Mouse (Mus musculus): ENCODE measurements around the gene Akt1s1.

The Akt1s1 gene

DNA sequence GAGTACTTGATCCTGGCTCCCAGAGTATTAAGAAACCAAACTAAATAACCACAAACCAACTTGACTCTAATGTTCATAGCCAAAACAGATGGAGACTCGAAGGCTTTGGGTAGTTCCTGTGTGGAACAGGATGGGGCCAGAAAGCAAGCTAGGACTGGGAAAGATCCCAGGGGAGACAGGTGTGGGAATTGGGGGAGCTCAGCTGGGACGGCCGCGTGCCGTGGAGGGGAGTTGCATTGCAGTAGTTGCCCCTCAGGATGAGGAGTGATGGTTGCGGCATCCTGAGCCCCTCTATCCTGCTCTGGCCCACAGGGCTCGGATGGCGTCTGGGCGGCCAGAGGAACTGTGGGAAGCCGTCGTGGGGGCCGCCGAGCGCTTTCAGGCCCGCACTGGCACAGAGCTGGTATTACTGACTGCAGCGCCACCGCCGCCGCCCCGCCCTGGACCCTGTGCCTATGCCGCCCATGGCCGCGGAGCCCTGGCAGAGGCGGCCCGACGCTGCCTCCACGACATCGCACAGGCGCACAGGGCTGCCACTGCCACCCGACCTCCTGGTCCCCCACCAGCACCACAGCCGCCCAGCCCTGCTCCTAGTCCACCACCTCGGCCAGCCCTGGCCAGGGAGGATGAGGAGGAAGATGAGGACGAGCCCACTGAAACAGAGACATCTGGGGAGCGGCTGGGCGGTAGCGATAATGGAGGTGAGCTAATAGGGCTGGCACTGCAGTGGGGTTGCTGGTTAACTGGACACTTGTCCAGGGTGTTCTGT is 3.7 kb downstream of the Akt1s1 start:
- no peak for DNase-seq (ENCODE audit: extremely low spot score, low read depth, low spot score)

DNA sequence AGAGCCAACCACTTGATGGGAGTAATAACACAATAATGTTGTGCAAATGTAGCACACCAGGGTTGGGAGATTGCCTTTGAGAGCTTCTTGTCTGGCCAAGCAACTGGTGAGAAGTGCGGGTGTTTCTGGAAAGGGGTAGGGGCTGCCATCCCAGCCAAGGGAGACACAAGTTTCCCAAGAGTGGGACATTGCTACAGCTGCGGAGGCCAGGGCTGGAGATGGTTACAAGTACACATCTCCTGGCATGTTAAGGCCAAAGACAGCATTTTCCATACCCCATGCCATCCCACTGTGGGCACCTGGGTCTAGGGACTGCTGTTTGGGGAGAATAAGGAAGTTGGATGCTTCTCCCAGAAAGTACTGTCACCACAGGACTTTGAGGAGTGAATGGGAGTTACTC is 4.3 kb downstream of the Akt1s1 start:
- DNase-seq (ENCODE audit: extremely low spot score, low read depth, low spot score), result no peak

DNA sequence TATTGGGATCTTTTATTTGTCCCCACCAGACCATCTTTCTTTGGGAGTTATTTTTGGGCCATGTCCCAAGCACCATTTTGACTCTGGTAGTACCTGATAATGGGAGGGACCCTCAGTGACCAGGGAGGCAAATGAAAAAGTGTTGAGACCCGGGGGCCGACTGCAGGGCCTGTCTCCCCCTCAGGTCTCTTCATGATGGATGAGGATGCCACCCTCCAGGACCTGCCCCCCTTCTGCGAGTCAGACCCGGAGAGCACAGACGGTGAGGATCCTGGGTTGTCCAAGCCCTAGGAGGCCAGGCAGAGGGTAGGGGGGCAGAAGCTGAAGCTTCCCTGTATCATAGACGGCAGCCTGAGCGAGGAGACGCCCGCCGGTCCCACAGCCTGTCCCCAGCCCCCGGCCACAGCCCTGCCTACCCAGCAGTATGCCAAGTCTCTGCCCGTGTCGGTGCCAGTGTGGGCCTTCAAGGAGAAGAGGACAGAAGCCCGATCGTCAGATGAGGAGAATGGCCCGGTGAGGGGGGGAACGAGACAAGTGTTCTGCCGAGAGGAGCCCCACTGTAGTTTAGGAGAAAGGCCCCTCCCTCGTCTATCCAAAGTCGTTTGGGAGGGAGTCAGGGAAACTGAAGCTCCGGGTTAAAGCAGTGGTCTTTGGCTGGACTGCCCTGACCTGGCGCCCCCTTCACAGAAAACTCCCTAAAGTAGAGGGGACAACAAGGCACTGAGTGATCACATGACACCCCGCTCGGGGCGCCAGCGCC is 5.0 kb downstream of the Akt1s1 start:
- no peak for DNase-seq (ENCODE audit: extremely low spot score, low read depth, low spot score)

DNA sequence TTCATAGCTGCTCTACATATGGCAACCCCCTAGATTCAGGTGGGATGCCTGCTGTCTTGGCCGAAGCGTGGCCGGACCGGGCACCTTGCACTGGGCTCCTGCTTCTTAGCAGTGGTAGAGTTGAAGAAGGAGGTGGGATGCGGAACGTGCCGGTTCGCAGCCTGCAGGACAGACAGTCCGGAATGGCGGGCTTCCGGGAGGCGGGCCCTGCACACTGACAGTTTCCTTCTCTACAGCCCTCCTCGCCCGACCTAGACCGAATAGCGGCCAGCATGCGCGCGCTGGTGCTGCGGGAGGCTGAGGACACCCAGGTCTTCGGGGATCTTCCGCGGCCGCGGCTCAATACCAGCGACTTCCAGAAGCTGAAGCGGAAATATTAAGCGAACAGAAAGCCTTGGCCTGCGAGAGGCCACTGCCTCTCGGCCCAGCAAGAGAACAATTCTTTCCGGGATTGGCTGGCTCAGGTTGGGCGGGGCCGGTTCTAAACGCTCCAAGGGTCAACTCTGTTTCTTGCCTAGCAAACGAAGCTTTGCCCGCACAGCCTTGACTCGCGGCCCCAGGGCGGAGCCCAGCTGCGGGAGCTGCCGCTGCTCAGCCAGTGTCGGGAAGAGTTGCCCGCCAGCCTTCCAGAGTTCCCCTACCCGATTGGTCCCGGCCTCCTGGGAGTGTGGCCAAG is 5.7 kb downstream of the Akt1s1 start:
- no peak for DNase-seq (ENCODE audit: extremely low spot score, low read depth, low spot score)

- DNase-seq (ENCODE audit: extremely low spot score, low read depth, low spot score), result no peak
Observed at GRCm38 (mm10) chr7:44855036-44855435, 6.2 kb downstream of the Akt1s1 start.

DNA sequence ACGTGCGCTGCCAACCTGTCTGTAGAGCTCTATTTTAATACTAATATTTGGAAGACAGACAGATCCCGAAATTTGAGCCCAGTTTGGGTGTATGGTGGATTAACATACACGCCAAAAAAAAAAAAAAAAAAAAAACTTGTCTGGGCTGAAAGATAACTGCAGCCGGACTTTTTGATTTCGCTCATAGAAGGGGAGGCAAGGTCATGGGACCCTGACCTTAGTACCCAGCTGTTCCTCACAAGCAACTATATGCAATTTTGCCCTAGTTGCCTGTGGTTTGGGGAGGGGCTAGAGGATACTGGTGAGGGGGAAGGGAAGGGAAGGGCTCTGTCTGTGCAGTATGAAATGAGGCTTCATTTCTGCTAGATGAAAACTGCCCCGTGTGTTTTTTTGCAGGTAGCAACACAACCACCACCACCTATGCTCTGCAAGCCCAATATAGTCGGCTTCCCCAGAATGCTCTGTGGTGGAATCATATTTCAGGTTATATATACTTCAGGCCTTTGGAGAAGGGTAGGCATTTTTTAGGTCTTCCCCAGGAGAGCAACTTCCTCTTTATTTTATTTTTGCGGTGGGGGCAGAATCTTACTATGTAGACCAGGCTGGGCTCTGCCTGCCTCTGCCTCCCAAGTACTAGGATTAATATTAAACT is 7.6 kb downstream of the Akt1s1 start:
- no peak for DNase-seq (ENCODE audit: extremely low spot score, low read depth, low spot score)

DNA sequence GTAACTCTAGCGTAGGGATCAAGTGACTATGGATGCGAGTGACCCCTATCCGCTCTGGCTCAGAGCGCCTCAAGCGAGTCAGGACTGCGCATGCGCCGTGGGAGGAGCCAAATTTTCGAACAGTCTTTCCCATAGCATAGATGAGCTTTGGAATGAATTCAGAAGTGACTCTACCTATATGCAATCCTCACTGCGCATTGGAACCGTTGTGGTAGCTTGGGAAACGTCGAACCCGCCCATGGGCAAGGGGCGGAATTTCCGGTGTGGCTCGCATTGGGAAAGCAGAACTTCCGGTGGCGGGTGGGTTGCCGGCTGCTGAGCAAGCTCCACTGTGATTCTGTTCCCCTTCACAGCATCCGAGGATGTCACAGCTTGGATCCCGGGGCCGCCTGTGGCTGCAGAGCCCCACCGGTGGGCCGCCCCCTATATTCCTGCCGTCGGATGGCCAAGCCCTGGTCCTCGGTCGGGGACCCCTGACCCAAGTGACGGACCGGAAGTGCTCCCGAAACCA is 8.3 kb downstream of the Akt1s1 start, which contains the start of gene Pnkp:
TSS of gene Pnkp (plus strand) at position 98 of the 511 bp plus-strand sequence.
- DNase-seq (ENCODE audit: extremely low spot score, low read depth, low spot score), result peak; percentile 67

GRCm38 (mm10) chr7:44857905-44858304 is 9.1 kb downstream of the Akt1s1 start:
- no peak for DNase-seq (ENCODE audit: extremely low spot score, low read depth, low spot score)

DNA sequence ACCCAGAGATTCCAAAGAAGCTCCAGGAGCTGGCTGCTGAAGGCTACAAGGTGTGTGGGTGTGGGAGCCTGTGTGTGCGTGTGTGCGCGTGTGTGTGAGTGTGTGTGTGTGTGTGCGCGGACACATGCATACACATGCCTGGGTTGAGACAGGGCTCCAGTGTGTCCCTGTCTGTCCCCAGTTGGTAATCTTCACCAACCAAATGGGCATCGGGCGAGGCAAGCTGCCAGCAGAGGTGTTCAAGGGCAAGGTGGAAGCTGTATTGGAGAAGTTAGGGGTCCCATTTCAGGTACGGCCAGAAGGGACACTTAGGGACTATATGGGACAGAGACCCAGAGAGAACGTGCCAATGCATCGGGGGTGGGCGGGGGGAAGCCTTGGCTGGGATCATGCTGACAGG is 11.1 kb downstream of the Akt1s1 start:
- DNase-seq (ENCODE audit: extremely low spot score, low read depth, low spot score), result no peak

DNA sequence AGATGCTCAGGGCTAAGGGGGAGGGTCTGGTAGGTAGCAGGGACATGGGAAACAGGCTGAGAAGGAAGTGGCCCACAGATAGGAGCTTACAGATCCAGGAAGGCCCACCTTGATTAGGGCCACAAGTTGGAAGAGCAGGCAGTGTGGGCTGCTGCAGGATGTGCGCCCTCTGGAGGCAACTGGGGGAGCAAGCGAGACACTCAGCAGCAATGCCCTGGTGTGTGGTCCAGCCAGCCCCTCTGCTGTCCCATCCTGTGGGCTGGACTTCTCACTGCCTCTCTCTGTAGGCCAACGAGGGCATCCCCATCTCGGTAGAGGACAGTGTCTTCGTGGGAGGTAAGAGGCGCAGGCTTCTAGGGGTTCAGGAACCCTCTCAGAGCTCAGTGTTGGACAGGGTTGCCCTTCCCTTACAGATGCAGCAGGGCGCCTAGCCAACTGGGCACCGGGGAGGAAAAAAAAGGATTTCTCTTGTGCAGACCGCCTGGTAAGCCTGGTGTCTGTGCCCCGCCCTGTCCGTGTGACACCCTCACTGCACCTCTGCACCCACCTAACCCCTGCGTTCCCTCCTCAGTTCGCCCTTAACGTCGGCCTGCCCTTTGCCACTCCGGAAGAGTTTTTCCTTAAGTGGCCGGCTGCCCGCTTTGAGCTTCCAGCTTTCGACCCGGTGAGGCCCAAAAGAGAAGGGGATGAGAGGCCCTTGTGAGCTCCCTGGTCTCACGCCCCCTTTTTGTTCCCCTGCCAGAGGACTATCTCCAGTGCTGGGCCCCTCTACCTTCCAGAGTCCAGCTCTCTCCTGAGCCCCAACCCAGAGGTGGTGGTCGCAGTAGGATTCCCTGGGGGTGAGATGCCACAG is 12.0 kb downstream of the Akt1s1 start:
- no peak for DNase-seq (ENCODE audit: extremely low spot score, low read depth, low spot score)

GRCm38 (mm10) chr7:44861429-44861816 is 12.6 kb downstream of the Akt1s1 start:
- DNase-seq (ENCODE audit: extremely low spot score, low read depth, low spot score), result no peak

DNA sequence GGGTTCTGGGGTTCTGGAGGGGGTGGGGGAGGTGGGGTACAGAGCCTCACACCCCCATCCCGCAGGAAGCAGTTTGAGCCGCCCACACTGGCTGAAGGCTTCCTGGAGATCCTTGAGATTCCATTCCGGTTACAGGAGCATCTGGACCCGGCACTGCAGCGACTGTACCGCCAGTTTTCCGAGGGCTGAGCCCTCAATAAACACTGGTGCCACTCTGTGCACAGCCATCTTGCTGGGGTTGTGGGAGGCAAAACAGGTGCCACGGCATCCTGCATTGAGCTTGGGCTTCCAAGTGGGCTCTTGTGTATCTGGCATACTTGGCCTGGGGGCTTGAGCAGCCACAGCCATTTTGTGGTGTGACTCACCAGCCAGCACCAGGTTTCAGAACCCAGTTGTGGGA is 13.6 kb downstream of the Akt1s1 start:
- DNase-seq (ENCODE audit: extremely low spot score, low read depth, low spot score), result no peak

DNA sequence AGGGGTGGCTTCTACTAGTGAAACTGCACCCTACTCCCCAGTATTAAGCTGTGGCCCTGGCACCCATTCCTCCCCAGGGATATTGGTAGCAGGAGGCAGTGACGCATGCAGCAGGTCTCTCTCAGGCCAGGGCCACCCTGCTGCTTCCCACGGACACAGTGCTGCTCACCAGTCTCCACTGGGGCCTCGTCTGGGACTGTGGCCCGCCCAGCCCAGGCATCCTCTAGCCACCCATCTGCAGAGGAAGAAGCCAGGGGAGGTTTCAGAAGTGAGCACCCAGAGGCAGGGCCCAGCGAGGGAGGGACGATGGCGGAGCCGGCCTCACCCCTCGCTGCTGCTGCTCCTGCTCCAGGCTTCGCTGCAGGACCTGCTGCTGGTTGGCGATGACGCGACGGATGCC is 14.4 kb downstream of the Akt1s1 start:
- no peak for DNase-seq (ENCODE audit: extremely low spot score, low read depth, low spot score)

DNA sequence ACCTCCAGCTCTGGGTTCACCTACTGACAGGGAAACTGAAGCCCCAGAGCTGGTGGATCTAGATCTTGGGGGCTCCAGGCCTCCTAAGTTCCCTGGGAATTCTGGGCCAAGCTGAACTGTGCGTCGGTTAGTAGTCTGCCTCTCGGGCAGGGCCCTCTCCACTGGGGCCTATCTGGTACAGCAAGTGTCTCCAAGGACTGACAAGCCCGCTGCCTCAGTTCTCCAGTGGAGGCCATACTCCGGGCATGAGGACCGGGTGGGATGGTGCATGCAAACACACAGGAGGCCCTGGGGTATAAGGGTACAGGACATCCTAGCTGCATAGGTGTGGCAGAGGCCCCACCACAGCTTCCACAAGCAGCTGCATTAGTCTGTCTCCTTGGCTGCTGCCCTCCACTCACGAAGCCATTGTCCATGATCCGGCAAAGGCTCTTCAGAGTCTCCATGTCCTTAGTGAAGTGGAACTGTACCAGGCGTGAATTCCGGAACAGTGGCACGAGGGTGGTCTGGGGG is 15.2 kb downstream of the Akt1s1 start:
- no peak for DNase-seq (ENCODE audit: extremely low spot score, low read depth, low spot score)

DNA sequence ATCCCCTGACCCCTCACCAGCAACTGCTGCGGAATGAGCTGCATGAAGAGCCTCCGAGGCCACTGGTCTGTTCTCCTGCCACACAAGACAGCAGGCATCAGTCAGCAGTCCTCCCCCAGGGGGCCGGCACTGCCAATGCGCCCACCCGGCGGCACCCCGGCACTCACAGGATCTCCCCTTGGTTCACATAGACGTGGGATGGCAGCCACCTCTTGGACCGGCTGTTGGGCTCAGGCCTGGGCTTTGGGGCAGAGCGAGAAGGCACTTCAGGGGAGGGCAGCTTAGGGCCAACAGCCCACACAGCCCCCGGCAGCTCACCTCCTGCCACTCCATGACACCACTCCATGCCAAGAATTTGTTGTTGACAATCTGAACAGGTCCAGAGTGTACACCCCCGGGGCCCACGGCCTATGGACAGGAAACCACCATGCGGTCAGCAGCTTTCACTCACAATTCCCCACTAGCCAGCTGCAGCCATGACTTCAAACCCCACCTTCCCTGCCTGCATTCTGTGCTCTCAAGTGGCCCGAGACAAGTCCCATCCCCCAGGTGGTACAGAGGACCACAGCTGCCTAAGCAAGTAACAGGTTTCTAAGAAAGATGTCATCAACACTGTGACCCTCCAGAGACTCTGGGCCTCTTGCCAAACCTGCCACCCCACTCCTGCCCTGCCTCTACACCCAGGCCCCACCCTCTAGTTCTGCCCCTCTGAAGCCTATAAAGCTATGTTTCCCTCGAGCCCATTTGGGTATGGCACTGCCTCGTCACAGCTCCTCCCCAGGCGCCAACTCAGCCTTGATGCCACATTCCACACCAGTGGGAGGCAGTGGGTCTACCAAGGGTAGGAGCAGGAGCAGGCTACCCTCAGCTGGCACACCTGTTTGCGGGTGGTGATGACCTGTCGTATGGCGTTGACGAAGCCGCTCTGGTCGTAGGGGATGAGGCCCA is 16.1 kb downstream of the Akt1s1 start:
- DNase-seq (ENCODE audit: extremely low spot score, low read depth, low spot score), result no peak

DNA sequence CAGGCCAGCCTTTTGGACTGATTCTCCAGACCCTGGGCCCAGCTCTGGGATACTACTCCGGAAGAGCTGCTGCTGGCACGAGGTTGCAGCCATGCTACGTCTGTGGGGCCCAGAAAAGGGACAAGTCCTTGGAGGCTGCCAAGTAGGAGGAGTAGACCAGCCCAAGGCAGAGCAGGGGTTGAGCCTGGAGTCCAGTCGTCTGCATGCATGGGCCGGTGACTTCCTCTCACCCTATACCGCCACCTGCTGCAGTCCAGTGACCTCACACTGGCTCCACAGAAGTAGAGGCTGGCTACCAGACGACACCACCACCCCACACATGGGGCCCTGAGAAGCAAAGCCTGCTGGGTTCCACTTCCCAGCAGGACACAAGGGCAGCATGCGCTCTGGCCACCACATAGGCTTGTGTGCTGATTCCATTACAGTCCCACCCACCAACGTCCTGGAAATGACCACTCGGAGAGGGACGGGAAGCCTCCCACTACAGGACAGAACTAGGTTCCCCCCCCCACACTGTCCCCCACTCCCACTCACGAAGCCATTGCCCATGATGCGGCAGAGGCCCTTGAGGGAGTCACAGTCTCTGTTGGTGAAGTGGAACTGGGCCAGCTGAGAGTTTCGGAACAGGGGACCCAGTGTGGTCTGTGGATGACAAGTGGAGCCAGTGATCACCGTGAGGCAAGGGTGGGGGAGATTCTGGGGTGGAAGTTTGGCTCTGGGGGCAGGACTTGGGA is 17.7 kb downstream of the Akt1s1 start:
- DNase-seq (ENCODE audit: extremely low spot score, low read depth, low spot score), result no peak

GRCm38 (mm10) chr7:44867010-44867702 is 18.4 kb downstream of the Akt1s1 start:
- DNase-seq (ENCODE audit: extremely low spot score, low read depth, low spot score), result no peak

DNA sequence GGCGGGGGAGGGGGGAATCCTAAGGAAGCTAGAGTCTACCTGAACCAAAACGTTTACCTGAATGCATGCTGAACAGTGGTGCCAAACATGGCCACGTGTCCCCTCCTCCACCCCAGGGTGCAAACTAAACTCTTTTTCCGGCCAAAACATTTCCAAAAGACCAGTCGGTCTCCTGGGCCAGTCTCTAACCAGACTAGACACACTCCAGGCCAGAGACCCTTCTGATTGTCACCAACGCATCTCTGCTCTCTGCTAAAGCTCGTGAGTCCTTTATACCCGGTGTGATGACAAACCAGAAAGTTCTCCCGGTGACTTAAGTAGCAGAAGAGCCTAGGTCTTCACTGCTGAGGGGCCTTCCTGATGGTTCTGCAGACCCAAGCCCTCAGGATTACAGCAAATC is 19.0 kb downstream of the Akt1s1 start:
- no peak for DNase-seq (ENCODE audit: extremely low spot score, low read depth, low spot score)
